Mouse (Mus musculus): ENCODE results near the gene Uba1.

Uba1 gene

GRCm38 (mm10) chrX:20728681-20729080 is 70.6 kb downstream of the Uba1 start:
- DNase-seq (ENCODE audit: low spot score): no peak

- DNase-seq (ENCODE audit: low spot score): peak; percentile 12
Observed at GRCm38 (mm10) chrX:20730048-20730447, 71.9 kb downstream of the Uba1 start.
